Mouse (Mus musculus): Measurements from ENCODE around the gene Tbck.

Tbck gene

DNA sequence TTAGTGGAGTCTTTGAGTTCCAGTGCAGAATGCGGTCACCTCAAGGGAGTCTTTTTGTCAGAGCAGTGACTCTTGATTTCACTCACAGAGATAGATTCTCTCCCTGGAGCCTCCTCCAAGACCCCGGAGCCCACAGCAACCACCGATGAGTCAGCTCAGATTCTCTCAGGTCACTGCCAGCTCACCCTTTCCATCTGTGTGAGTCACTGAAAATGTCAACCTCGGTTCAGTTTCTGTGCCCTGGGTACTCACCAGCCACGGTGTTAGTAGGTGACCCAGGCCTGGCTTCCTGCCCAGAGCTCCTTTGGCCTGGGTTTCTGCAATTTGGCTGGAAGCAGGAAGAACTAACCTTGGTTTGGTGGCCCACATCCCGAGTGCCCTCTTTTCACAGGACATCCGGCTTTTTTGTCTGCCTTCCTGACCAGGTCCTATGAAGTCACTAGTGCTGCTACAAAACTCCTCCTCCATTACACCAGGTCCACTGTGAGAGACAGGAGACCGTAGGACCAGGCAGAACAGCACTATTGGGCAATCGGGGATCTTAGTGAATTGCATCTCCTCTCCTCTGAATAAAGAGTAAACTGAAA lies 187.5 kb downstream of the Tbck start:
- DNase-seq, result no peak

DNA sequence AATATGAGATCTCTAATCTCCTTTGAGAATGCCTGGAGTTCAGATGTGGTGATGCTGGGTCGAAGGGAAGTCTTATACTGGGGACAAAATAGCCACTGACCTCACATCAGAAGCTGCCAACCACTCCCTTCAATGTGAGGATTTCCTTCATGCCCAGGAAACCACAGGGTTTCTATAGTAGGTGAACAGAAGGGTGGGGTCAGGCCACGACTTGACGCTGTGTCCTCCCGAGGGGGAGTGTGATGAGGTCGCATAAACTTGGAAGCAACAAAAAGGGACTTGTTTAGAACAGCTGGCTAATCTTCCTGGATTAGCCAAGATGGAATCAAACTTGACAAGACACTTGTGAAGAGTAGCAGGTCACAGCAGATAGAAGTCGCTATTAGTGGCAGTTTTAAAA lies 189.3 kb downstream of the Tbck start:
- no peak for DNase-seq

DNA sequence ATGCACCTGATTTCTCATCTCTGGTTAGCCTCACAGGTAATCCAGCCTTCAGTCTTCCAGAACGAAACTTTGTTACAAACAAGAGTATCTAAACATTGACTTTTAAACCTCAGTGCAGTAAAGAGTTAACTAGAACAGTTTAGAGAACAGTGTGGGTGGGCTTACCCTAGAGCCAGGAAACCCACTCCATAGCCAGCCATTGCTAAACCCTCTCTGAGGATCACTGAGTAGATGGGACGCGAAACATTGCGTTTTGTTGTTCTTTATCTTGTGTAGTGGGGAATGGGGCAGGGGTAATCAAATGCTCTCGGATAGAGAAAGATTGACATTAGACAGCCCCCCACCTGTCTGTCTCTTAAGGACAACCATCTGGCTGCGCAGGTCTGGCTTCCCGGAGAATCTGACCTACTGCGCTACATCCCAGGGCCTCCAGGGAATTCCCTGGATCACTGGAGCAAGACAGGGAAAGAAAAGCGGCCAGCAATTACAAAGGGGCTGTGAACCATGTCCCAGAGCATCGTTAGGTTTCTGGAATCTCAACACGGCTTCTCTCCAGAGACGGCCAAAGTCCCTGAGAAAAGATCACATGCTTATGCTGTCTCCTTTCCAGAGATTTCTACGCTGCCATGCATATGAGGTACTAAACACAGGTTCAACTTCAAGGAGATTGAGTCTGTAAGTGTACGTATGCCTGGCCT lies 192.2 kb downstream of the Tbck start:
- peak; percentile 39 for DNase-seq

DNA sequence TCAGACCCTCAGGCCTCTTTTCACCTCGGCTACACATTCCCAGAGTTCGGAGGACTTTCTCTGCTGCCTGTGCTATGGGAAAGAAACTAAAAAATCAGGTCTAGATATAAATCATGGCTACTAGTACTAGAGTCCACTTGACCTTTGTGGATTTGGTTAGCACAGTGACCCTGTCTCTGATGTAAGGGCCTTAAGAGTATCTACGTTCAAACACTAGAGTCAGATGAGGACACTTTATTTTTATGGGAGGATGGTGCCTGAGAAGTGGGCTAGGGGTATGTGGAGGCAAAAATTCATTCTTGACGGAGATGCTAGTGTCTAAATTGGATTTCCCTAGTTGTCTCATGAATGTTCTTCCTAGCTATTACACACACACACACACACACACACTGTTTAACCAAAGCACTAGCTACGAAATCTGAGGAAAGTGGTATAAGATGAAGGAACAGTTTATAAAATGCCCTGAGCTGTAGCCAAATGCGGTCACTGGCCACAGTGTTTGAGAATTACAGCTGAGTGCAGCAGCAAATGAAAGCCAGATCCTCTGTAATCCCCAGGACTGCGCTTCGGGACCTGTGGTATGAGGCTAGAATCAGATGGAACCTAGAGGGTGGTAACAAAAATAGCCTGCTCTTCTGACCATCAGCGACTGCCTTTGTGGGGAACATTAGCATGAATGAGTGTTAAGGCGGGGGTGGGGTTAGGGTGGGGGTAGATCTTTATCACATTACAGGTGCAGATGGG lies 193.2 kb downstream of the Tbck start:
- DNase-seq, result peak; percentile 30

DNA sequence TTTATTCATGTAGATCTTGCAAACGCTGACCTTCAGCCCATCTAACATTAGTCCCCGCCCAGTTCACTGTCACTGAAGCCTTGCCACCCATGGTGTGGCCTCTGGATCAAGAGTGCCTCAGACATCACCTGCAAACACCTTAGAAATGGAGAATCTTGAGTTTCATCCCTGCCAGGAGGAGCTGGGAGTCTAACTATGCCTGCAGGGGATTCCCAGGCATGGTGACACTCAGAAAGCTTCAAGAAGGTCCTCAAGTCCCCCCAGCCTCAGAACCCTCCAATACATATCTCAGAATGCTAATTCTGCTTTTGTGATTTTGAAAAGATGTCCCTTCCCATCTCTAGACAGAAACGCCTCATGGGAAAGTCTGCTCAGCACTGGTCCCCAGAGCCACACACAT lies 196.4 kb downstream of the Tbck start:
- no peak for DNase-seq

DNA sequence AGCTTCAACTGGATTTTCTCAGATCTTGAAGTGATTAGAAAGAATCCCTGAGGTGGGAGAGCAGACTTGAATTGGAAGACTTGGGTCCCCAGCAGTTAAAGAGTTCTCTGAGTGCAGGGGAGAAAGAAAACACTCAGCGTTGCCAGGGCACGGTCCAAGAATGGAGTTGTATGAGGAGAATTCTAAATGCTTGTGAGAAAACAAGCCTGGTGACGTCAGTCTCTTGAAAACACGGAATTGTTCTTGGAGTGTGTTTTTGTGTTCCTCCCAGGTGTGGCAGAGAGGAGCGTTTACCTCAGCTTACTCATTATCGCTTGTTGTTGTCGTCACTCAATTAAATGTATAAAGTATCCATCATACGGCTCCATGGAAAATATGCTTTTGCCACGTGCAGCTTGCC lies 196.9 kb downstream of the Tbck start:
- DNase-seq, result no peak

DNA sequence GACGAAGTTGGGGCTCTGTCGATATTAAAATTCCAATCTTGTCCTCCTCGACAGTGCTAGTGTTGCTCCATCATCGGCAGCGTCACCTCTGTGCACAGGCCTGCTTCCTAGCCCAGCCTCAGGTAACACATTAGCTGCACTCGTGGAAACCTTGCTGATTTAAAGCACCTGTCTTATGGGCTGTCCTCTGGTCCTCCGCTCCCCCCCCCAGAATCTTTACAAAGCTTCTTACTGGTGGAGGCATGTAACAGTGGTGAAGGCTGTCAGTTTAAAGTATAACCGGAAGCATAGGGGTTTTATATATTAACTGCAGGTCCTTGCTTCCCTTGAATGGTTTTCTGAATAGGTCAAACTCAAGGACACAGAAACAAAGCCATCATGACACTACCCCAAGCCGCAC lies 199.3 kb downstream of the Tbck start:
- no peak for DNase-seq

DNA sequence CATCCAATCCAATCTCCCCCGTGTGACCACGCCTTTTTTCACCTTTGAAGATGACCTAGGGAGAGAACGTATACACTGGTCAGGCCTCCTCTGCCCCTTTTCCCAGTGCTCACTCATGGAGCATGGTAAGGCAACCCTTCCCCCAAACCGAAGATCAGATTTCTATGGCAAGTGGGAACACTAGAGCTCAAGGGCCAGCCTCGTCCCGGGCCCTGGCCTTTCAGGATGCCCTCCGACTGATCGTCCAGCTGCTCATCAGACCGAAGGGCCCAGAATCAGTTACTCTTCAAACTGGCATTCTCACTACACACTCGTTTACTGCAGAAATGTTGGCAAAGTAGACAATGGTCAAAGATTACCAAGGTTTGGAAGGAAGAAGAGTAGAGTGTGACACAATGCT lies 200.5 kb downstream of the Tbck start:
- DNase-seq, result no peak

DNA sequence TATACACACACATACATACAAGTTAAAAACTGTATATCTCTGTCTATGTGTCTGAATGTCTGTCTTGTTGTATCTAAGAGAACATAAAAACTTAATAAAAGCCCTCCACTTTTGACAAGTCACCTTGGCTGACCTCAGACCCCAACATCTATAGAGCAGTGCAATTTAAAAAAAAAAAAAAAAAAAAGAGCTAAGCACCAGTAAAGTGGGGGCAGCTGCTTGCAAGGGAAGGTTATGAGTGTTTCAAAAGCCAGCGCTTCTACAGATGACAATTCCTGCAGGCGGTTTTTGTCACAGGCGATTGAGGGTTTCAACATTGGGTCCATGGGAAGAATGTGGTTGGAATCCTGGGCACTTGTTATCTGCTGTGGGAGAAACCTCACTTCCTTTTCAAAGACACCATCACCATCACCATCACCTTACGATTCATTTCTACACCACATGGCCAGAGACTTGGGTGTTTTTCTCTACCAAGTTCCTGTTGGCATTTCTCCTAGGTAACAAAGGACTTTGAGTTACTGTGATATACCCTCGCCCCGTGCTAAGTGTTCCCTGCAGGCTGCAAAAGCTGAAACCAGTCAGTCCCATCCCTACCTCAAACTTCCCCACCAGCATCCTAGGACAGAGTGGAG lies 202.6 kb downstream of the Tbck start:
- no peak for DNase-seq

DNA sequence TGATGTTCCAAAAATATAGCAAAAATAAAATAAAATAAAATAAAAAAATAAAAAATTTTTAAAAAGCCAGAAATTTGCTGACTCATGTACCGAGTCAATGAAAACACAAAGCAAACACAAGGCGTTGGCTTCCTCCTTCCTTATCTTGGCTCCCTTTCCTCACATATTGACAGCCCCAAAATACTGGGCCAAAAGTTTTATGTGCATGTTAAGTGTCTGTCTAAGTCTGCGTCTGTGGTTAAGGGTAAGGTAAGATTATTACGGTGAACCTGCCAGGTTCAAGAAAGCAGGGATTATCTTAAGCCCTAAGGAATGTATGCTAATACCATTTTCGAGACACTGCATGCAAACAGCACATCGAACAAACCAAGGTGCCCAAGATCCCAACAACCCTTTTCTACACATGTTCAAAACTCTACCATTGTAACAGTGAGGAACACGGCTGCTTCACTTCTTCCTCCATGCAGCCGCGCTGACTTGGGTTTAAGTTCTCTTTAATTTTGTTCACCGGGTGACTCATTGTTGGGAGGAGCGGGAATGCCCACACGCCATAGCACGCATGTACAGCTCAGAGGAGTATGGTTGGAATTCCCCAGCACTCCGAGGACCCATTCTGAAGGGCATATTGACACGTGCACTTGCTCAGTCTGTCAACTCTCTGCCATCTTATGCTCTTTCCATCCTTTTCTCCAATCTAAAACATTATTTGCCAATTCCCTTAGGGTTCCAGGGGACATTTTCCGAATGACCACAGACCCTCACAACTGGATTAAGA lies 203.3 kb downstream of the Tbck start:
- DNase-seq, result no peak

Measured in embryo, embryonic 11 days (tissue).